Mouse (Mus musculus) midbrain, postnatal 0 days (tissue): Measurements from ENCODE around the gene Ap2b1. TPM values are rescaled to one million over a fixed set of nuclear protein-coding genes. Genes with fewer than 3 reads are reported as not detected.
A peak's percentile ranks its signal among the peaks of the same experiment; 100 is the strongest.

Source experiments
- ATAC-seq: fragments of 200-750 bp; cut with Nextera tagmentation; 2 replicates; pipeline ENCODE4 v1.8.0; 2017; ENCODE audit warnings: moderate number of reproducible peaks, mild to moderate bottlenecking, moderate TSS enrichment, moderate library complexity; ENCODE audit not compliant: low FRiP score
- DNase-seq: peaks from one replicate; pipeline ENCODE4 v3.0.0-alpha.2; 2015; ENCODE audit warnings: low spot score
- H3K27ac ChIP-seq: fragments of 300-500 bp; sonication (generic); 2 replicates; pipeline ENCODE4 v1.5.1; 2014; ENCODE audit warnings: low read depth, mild to moderate bottlenecking, low read length, mixed read lengths
- H3K27me3 ChIP-seq: fragments of 300-500 bp; sonication (generic); 2 replicates; pipeline ENCODE4 v1.6.1; 2014; ENCODE audit warnings: low read length, control low read depth, mixed read lengths; ENCODE audit not compliant: insufficient read depth
- H3K36me3 ChIP-seq: fragments of 300-500 bp; sonication (generic); 2 replicates; pipeline ENCODE4 v1.6.1; 2014; ENCODE audit warnings: low read length, control low read depth, mixed read lengths; ENCODE audit not compliant: insufficient read depth
- H3K4me1 ChIP-seq: fragments of 300-500 bp; sonication (generic); 2 replicates; pipeline ENCODE4 v1.6.1; 2014; ENCODE audit warnings: mild to moderate bottlenecking, control low read depth, antibody characterized with exemption, low read length, mixed read lengths; ENCODE audit not compliant: insufficient read depth
- H3K4me2 ChIP-seq: fragments of 300-500 bp; sonication (generic); 2 replicates; pipeline ENCODE4 v1.6.1; 2014; ENCODE audit warnings: low read depth, mild to moderate bottlenecking, low read length, mixed read lengths; ENCODE audit not compliant: poor library complexity, severe bottlenecking
- H3K4me3 ChIP-seq: fragments of 300-500 bp; sonication (generic); 2 replicates; pipeline ENCODE4 v1.5.1; 2014; ENCODE audit warnings: low read depth, mild to moderate bottlenecking, low read length, moderate library complexity
- H3K9ac ChIP-seq: fragments of 300-500 bp; sonication (generic); replicated peaks from 2 replicates; pipeline ENCODE4 v1.6.1; 2014; ENCODE audit warnings: mild to moderate bottlenecking, low read length, moderate library complexity, mixed read lengths; ENCODE audit not compliant: poor library complexity, severe bottlenecking
- H3K9me3 ChIP-seq: fragments of 300-500 bp; sonication (generic); 2 replicates; pipeline ENCODE4 v1.6.1; 2016; ENCODE audit warnings: low read length, control low read depth
- CTCF ChIP-seq: IDR thresholded peaks from 2 replicates; pipeline ENCODE4 v1.5.1; 2016; ENCODE audit warnings: antibody characterized with exemption, mild to moderate bottlenecking
- WGBS: fragments of 180-500 bp; shearing (Covaris S2); extraction: QIAGEN DNeasy Blood & Tissue Kit; methylation state at CpG from one replicate; pipeline ENCODE4 v1.1.7; 2014; 5-methylcytosine and 5-hydroxymethylcytosine counted together
- polyA plus RNA-seq: library from polyadenylated mRNA; unstranded; fragments of >200 nt; fragmentation: Nextera tagmentation; extraction: Ambion mirVana; gene quantifications from 2 replicates; pipeline ENCODE4 v1.2.1, GENCODE M21; 2015
- total RNA-seq: library from RNA; depleted of rRNA; stranded (reverse); fragments of >200 nt; gene quantifications from 2 replicates; pipeline ENCODE4 v1.2.3, GENCODE M21; 2014

Gene Ap2b1
- total and polyA plus RNA-seq, 2 experiments from 2014 or later = 110 to 232 TPM

DNA sequence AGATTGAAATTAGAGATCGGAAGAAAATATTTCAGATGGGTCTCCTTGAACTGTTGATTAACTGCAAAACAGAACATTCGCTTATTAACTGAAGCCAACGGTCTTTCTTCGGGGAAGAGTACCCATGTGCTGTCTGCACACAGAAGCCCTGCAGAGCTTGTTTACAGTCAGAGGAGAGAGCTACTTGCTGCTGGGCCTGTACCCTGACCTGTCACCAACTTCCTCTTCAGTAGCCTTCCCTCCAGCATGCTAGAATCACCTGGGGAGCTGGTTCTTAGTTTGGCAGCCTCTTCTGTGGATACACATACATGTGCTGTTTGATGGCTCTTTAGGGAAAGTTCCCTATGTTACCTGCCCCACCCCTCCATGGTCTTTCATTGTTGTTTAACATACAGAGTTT is 13.2 kb upstream of the Ap2b1 start:
- H3K4me3 ChIP-seq = no peak overlapping the region
- TF ChIP-seq CTCF = no peak
- no peak for ATAC-seq
- H3K27me3 ChIP-seq = no peaks in the 10 kb centered on the region
- H3K9ac ChIP-seq = no peak overlapping the region
- no peak for DNase-seq
- H3K4me1 ChIP-seq = no peaks in the 10 kb centered on the region
- H3K36me3 ChIP-seq = no peaks in the 10 kb centered on the region
- 87% methylated on average over 4 of the region's 4 CpGs for WGBS
- no peak overlapping the region for H3K27ac ChIP-seq
- H3K9me3 ChIP-seq = no peaks in the 10 kb centered on the region
- no peak overlapping the region for H3K4me2 ChIP-seq

DNA sequence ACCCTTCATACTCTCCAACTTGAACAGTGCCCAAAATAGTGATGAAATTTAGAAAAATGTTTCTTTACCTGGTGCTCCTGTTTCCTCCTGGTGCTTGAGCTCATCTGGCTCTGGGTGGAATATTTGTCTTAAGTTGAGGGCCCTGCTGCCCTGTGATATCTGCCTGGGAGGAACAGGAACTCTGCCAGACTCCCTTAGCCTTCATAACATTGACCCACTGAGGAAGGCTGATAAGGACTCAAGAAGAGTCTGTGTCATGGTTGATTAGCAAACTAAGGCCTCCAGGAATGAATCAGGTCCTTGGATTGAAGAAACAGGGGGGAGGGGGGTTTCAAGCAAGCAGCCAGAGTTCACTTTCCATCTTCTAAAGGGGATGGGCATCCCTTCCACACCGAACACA is 12.3 kb upstream of the Ap2b1 start, which contains the start of gene Slfn14:
Slfn14 (minus strand) TSS at position 161 of the 400 bp plus-strand sequence.
- H3K4me3 ChIP-seq = no peak within 1 kb of the TSS
- no peaks in the 10 kb centered on the region for H3K27me3 ChIP-seq
- DNase-seq (no peak), ATAC-seq (no peak)
- WGBS = 68% methylated on average over 1 of the region's 1 CpGs
- no peak within 1 kb of the TSS for H3K27ac ChIP-seq
- no peaks in the 10 kb centered on the region for H3K9me3 ChIP-seq
- no peak for TF ChIP-seq CTCF
- H3K4me1 ChIP-seq = no peaks in the 10 kb centered on the region
- no peak within 1 kb of the TSS for H3K4me2 ChIP-seq
- no peak within 1 kb of the TSS for H3K9ac ChIP-seq
- no peaks in the 10 kb centered on the region for H3K36me3 ChIP-seq

DNA sequence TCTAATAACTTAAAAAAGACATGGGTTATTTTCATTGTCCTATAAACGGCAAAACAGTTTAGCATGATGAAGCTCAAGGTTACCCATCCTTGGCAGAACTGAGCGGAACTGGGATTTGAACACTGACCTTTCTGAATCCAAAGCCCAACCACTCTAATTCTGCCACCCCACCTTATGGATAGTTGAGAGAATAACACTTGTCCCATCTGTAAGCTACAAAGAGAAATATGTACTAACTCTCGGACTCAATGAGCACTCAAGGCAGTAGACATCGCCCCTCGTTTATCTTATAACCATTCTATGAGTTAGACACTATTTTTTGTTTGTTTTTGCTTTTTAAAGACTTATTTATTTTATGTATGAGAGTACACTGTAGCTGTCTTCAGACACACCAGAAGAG is 9.8 kb upstream of the Ap2b1 start:
- DNase-seq (no peak), ATAC-seq (no peak)
- Histone ChIP-seq H3K27me3 (no peaks in the 10 kb centered on the region), H3K4me3 (no peak overlapping the region), H3K9ac (no peak overlapping the region), H3K4me2 (no peak overlapping the region), H3K4me1 (peaks cover 6% of the 10 kb centered on the region), H3K36me3 (no peaks in the 10 kb centered on the region), H3K9me3 (no peaks in the 10 kb centered on the region), H3K27ac (no peak overlapping the region)
- no peak for TF ChIP-seq CTCF
- 95% methylated on average over 5 of the region's 5 CpGs for WGBS

DNA sequence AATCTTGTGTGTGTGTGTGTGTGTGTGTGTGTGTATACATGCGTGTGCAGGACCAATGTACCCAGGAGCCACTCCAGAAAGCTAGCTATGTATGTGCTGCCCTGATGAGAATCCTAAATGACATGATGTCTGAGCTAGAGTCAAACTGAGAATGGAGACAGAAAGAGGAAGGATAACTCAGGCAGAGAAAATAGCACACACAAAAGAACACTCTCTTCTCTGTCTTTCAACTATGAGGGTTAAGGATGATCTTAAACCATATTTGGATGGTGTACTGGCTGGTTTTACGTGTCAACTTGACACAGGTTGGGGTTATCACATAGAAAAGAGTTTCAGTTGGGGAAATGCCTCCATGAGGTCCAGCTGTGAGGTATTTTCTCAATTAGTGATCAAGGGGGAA is 9.2 kb upstream of the Ap2b1 start:
- Histone ChIP-seq H3K4me2 (no peak overlapping the region), H3K27ac (no peak overlapping the region), H3K9me3 (no peaks in the 10 kb centered on the region), H3K4me3 (no peak overlapping the region), H3K27me3 (no peaks in the 10 kb centered on the region), H3K36me3 (no peaks in the 10 kb centered on the region), H3K4me1 (peaks cover 6% of the 10 kb centered on the region), H3K9ac (no peak overlapping the region)
- 82% methylated on average over 2 of the region's 2 CpGs for WGBS
- TF ChIP-seq CTCF = no peak
- DNase-seq (no peak), ATAC-seq (no peak)

DNA sequence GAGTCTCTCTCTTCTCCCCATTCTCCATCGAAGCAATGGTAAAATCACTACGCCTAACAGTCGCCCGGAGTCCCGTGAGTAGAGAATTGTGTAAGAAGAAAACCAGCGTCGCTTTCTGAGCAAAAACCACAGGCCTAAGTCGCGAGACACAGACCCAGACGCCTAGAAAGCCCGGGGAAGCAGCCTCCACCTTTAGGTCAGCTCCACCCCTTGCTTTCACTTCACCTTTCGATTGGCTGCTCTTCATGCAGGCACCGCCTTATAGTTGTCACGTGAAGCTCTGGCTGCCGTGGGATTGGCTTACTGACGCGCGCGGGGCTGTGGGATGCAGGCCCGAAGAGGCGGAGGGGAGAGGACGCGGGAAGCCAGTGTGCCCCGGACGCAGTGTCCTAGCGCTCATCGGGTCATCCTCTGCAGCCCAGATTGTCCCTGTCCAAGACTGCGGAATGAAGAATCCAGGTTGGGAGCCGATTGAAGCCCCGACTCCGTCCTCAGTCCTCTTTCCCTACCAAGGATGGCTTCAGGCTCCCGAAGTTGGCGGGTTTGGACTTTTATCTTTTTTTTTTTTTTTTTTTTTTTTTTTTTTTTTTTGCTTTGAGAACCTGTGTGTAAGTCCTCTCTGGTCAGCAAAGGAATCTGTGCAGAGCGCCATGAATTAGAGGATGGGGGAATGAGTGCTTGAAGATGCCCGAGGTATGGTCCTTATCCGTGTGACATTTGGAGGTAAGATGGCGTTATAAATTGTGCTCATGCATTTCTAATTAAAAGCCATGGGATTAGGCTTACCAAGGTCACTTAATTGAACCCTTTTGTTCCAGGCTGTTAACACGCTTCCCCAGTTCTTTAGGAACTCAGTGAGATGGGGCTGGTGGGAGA is 7.2 kb upstream of the Ap2b1 start:
- ATAC-seq (peak; percentile 100), DNase-seq (peak; percentile 98)
- Histone ChIP-seq H3K36me3 (peaks cover 4% of the 10 kb centered on the region; the same call in 1 of the 2 replicates), H3K27ac (peak overlapping the region; percentile 73), H3K4me1 (peaks cover 6% of the 10 kb centered on the region), H3K9me3 (no peaks in the 10 kb centered on the region), H3K9ac (peak overlapping the region; percentile 69), H3K27me3 (no peaks in the 10 kb centered on the region), H3K4me3 (peak overlapping the region; percentile 59), H3K4me2 (peak overlapping the region; percentile 62)
- no peak for TF ChIP-seq CTCF
- under 1% methylated on average over 38 of the region's 38 CpGs for WGBS

DNA sequence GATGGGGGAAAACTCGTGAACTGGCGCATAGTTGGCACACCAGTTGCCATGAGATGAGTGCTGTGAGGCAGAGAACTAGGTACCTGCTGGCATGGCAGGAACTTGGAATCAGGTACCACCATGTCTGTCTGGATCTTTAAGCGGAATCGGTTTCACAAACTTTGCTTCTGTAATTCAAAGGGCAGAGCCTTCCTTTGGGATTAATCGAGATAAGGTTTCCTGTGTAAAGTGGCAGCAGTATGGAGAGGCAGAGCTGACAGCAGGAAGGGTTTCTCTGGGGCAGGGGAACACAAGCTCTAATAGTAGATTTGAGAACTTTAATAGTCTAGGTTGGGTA is 6.6 kb upstream of the Ap2b1 start:
- peak overlapping the region; percentile 59 for H3K4me3 ChIP-seq
- peak overlapping the region; percentile 69 for H3K9ac ChIP-seq
- no peak for TF ChIP-seq CTCF
- 0 out of 2 replicates have a peak overlapping the region, but pooled peaks have one; percentile 13 for H3K27ac ChIP-seq
- WGBS = 2% methylated on average over 5 of the region's 5 CpGs
- peaks cover 8% of the 10 kb centered on the region for H3K4me1 ChIP-seq
- H3K9me3 ChIP-seq = no peaks in the 10 kb centered on the region
- H3K36me3 ChIP-seq = peaks cover 4% of the 10 kb centered on the region; the same call in 1 of the 2 replicates
- no peak for ATAC-seq
- DNase-seq = no peak
- H3K27me3 ChIP-seq = no peaks in the 10 kb centered on the region
- peak overlapping the region; percentile 59 for H3K4me2 ChIP-seq
